Mouse (Mus musculus) midbrain, embryonic 14.5 days (tissue): ENCODE measurements at regions not wholly inside any gene's neighbourhood (a gene's known extent, or its start where the extent isn't known, plus 50 kb on each side); places are given as distances from the start of the nearest gene placed in this dataset.

Experiments
- ATAC-seq: fragments of 200-750 bp; cut with Nextera tagmentation; 2 replicates; pipeline ENCODE4 v1.8.0; 2017; ENCODE audit warnings: moderate number of reproducible peaks, moderate library complexity; ENCODE audit not compliant: low FRiP score, low TSS enrichment
- DNase-seq: peaks from one replicate; pipeline ENCODE4 v3.0.0-alpha.2; 2015
- H3K27ac ChIP-seq: fragments of 300-500 bp; sonication (generic); replicated peaks from 2 replicates; pipeline ENCODE4 v1.5.1; 2014; ENCODE audit warnings: mild to moderate bottlenecking, low read depth, low read length, moderate library complexity
- H3K27me3 ChIP-seq: fragments of 300-500 bp; sonication (generic); 2 replicates; pipeline ENCODE4 v1.6.1; 2014; ENCODE audit warnings: low read length, control low read depth, mixed read lengths; ENCODE audit not compliant: control insufficient read depth, insufficient read depth
- H3K36me3 ChIP-seq: fragments of 300-500 bp; sonication (generic); 2 replicates; pipeline ENCODE4 v1.6.1; 2014; ENCODE audit warnings: low read length, control low read depth; ENCODE audit not compliant: control insufficient read depth, insufficient read depth
- H3K4me1 ChIP-seq: fragments of 300-500 bp; sonication (generic); 2 replicates; pipeline ENCODE4 v1.6.1; 2014; ENCODE audit warnings: mild to moderate bottlenecking, antibody characterized with exemption, low read length, control low read depth; ENCODE audit not compliant: control insufficient read depth, insufficient read depth
- H3K4me2 ChIP-seq: fragments of 300-500 bp; sonication (generic); 2 replicates; pipeline ENCODE4 v1.6.1; 2014; ENCODE audit warnings: mild to moderate bottlenecking, low read length, moderate library complexity
- H3K4me3 ChIP-seq: fragments of 300-500 bp; sonication (generic); replicated peaks from 2 replicates; pipeline ENCODE4 v1.5.1; 2014; ENCODE audit warnings: low read depth, low read length
- H3K9ac ChIP-seq: fragments of 300-500 bp; sonication (generic); replicated peaks from 2 replicates; pipeline ENCODE4 v1.6.1; 2014; ENCODE audit warnings: mild to moderate bottlenecking, low read length, moderate library complexity
- H3K9me3 ChIP-seq: fragments of 300-500 bp; sonication (generic); 2 replicates; pipeline ENCODE4 v1.6.1; 2016; ENCODE audit warnings: low read length, control low read depth, mixed read lengths; ENCODE audit not compliant: control insufficient read depth
- WGBS: fragments of 180-500 bp; shearing (Covaris S2); extraction: QIAGEN DNeasy Blood & Tissue Kit; methylation state at CpG from one replicate; pipeline ENCODE4 v1.1.7; 2014; 5-methylcytosine and 5-hydroxymethylcytosine counted together

DNA sequence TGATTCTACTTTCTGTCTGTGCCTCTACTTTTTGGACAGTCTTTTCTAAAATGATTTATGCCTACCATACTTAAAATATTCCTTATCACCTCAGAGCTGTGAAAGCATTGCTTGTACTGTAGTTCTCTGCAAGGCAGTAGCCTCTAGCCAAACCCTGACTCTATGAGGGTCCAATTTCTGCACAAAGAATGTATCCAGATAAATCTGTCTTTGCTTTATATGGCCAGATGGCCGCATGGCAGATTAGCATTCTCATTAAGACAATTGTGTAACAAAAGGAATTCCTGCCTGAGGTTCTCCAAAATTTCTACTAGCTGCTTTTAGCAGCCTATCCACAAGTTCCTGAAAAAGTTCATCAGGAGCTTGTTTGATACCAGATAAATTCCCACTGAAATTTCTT lies 4757.4 kb downstream of the 9330182O14Rik start:
- no peak overlapping the region for H3K9ac ChIP-seq
- 49% methylated on average over 1 of the region's 1 CpGs for WGBS
- ATAC-seq (no peak), DNase-seq (peak; percentile 8)
- H3K9me3 ChIP-seq, result no peaks in the 10 kb centered on the region
- no peak overlapping the region for H3K4me3 ChIP-seq
- no peak overlapping the region for H3K4me2 ChIP-seq
- H3K27me3 ChIP-seq, result no peaks in the 10 kb centered on the region
- H3K36me3 ChIP-seq, result no peaks in the 10 kb centered on the region
- no peaks in the 10 kb centered on the region for H3K4me1 ChIP-seq
- H3K27ac ChIP-seq, result no peak overlapping the region

DNA sequence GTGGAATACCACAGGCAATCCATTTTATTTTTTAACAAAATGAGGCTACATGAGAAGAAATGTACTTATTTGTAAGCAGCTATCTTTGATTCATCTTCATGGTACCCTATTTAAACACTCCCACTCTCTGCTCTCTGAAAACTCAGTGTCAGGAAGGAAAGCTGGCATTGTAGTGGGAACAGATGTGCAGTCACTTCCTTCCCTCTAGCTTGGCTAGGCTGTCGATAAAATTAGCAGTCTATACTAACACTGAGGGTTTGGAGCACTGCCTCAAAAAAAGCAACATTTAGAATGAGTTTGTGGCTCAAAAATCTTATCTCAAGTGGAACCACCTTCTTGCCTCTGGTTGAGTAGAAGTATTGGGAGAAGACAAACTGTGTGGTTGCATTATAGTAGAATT lies 4762.1 kb downstream of the 9330182O14Rik start:
- Histone ChIP-seq H3K4me2 (no peak overlapping the region), H3K9ac (no peak overlapping the region), H3K27me3 (no peaks in the 10 kb centered on the region), H3K36me3 (no peaks in the 10 kb centered on the region), H3K27ac (no peak overlapping the region), H3K4me1 (no peaks in the 10 kb centered on the region), H3K9me3 (no peaks in the 10 kb centered on the region), H3K4me3 (no peak overlapping the region)
- ATAC-seq (no peak), DNase-seq (no peak)
- 94% methylated on average over 1 of the region's 1 CpGs for WGBS

DNA sequence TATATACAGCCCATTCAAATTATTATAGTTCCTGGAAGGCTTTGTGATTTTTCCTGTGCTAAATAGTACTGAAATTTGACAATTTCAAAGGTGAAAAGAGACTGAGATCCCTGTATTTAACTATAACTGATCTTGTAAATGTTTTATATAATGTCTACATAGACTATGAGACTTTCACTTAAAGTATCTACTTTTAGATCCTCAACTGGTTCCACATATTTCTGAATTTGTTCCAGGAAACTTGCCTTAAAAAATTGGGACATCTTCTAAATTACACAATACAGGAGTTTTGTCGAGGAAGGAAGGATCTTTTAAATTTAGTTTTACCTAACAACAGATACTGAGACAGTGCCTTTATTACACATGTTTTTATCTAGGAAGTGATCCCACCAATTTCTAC lies 4763.4 kb downstream of the 9330182O14Rik start:
- Histone ChIP-seq H3K9me3 (no peaks in the 10 kb centered on the region), H3K27me3 (no peaks in the 10 kb centered on the region), H3K4me1 (no peaks in the 10 kb centered on the region), H3K27ac (no peak overlapping the region), H3K9ac (no peak overlapping the region), H3K36me3 (no peaks in the 10 kb centered on the region), H3K4me2 (no peak overlapping the region), H3K4me3 (no peak overlapping the region)
- DNase-seq (no peak), ATAC-seq (no peak)
- 85% methylated on average over 1 of the region's 1 CpGs for WGBS

DNA sequence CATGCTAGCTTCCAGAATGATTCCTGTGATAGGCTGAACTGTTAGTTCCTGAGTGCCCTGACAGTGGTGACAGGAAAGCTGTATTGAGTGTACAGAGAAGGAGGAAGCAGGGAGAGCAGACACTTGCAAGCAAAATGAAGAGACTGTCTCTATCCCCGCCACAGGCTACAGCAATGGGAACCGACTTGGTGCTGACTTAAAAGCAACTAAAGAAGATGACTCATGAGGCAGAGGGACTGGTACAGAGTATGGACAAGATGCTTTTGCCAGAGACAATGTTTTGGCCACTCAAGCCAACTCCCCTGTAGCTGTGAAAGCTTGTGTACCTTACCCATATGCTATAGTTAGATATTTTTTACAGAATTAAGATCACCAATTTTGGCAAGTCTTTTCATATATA lies 4773.0 kb downstream of the 9330182O14Rik start:
- no peak for DNase-seq
- Histone ChIP-seq H3K4me3 (no peak overlapping the region), H3K9ac (no peak overlapping the region), H3K27ac (no peak overlapping the region), H3K9me3 (no peaks in the 10 kb centered on the region), H3K27me3 (no peaks in the 10 kb centered on the region), H3K4me2 (no peak overlapping the region), H3K4me1 (no peaks in the 10 kb centered on the region), H3K36me3 (no peaks in the 10 kb centered on the region)
- ATAC-seq, result no peak
- WGBS, result 77% methylated on average over 2 of the region's 2 CpGs

DNA sequence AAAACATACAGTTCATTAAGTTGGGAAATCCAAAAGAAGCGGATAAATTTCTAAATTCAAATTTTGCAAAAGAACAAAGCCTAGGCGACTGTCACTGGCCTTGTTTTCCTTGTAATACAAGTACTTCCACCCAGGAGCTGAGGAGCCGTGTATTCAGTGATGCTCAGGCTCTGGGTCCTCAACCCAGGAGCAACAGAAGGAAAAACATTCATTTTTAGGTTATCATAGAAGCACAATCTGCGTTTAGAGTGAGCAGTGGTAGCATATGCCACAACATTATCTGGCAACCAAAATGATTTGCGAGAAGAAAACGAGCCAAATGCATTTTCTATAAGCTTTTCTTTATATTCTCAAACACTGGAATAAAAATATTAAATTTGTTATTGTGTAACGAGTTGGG lies 4779.3 kb downstream of the 9330182O14Rik start:
- Histone ChIP-seq H3K4me2 (no peak overlapping the region), H3K9ac (no peak overlapping the region), H3K4me1 (no peaks in the 10 kb centered on the region), H3K4me3 (no peak overlapping the region), H3K27me3 (no peaks in the 10 kb centered on the region), H3K27ac (no peak overlapping the region), H3K9me3 (no peaks in the 10 kb centered on the region), H3K36me3 (no peaks in the 10 kb centered on the region)
- DNase-seq (no peak), ATAC-seq (no peak)
- 88% methylated on average over 7 of the region's 7 CpGs for WGBS

DNA sequence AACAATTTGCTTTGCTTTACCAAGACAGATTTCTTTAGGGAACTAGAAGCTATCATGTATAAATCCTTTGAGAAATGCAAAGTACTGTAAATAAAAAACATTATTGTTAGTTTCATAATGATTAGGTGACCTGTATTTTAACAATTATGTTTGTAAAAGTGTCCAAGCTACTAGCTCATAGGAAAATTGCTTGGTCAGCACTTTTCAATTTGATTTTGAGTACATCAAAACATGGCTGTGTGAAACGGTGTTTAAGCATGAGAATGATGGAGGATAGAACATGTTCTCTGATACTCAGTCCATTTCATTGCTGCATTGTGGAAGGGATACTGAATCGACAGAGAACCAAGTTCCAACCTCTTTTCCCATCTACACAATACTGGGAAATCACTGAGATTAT lies 4780.8 kb downstream of the 9330182O14Rik start:
- ATAC-seq (no peak), DNase-seq (no peak)
- Histone ChIP-seq H3K4me3 (no peak overlapping the region), H3K4me1 (no peaks in the 10 kb centered on the region), H3K9ac (no peak overlapping the region), H3K36me3 (no peaks in the 10 kb centered on the region), H3K27ac (no peak overlapping the region), H3K4me2 (no peak overlapping the region), H3K9me3 (no peaks in the 10 kb centered on the region), H3K27me3 (no peaks in the 10 kb centered on the region)
- WGBS, result 88% methylated on average over 2 of the region's 2 CpGs

DNA sequence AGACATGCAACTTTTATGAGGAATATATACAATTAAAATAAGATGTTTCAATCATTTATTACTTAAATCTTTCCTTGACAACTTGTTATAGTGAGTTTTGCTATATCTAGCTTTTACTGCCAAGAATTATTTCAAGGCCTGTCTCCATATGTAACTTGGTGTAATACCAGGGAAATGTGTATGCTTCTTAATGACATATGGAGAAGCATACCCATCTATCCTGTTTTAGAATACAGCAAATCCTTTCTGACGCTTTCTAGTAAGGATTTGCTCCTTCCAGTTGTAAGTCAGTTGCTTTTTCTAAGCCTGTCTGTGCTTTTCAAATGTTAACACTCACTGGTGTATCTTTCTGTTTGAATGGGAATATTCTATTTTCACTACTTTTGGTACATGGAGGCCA lies 4782.3 kb downstream of the 9330182O14Rik start:
- Histone ChIP-seq H3K9me3 (no peaks in the 10 kb centered on the region), H3K4me1 (no peaks in the 10 kb centered on the region), H3K27ac (no peak overlapping the region), H3K4me3 (no peak overlapping the region), H3K9ac (no peak overlapping the region), H3K27me3 (no peaks in the 10 kb centered on the region), H3K4me2 (no peak overlapping the region), H3K36me3 (no peaks in the 10 kb centered on the region)
- 89% methylated on average over 1 of the region's 1 CpGs for WGBS
- ATAC-seq (no peak), DNase-seq (no peak)

DNA sequence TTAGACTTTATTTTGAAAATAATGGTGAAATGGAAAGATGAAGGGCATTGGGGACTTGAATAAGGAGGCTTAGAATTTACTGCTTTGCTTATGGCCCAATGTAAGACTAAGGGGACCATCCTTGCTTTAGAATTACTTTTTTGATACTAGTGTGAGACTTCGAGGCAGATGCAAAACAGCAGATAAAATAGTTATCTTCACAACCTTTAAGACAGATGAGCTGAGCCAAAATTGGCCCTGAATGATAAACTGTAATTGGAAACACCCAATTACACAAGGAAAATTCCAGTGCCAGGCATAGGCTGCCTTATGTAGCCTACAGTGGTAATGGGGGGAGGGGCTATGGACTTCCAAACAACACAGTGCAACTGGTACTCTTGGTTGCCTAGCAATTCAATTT lies 4790.5 kb downstream of the 9330182O14Rik start:
- Histone ChIP-seq H3K4me3 (no peak overlapping the region), H3K27me3 (no peaks in the 10 kb centered on the region), H3K9me3 (no peaks in the 10 kb centered on the region), H3K4me2 (no peak overlapping the region), H3K27ac (no peak overlapping the region), H3K4me1 (no peaks in the 10 kb centered on the region), H3K9ac (no peak overlapping the region), H3K36me3 (no peaks in the 10 kb centered on the region)
- 98% methylated on average over 1 of the region's 1 CpGs for WGBS
- DNase-seq (no peak), ATAC-seq (no peak)

DNA sequence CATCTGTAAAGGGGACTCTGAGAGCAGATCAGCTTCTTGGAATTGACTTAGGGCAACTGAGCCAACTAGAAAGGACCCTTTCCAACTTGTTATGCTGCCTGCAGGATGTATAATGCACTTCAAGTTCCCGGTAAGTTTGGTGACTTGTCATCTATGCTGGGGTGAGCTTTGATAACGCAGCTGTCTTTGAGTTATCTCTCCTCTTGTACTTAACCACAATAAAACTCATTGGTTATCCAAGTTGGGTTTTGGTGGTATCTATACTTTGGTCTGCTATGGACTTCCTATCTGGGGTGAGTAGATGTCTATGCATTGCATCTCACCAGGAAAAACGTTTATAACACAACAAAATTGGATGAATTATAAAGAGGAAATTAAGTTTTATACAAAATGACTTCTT lies 4792.9 kb downstream of the 9330182O14Rik start:
- DNase-seq (no peak), ATAC-seq (no peak)
- H3K9me3 ChIP-seq, result no peaks in the 10 kb centered on the region
- H3K4me3 ChIP-seq, result no peak overlapping the region
- H3K9ac ChIP-seq, result no peak overlapping the region
- no peak overlapping the region for H3K27ac ChIP-seq
- no peaks in the 10 kb centered on the region for H3K27me3 ChIP-seq
- H3K4me2 ChIP-seq, result no peak overlapping the region
- WGBS, result 86% methylated on average over 3 of the region's 3 CpGs
- no peaks in the 10 kb centered on the region for H3K4me1 ChIP-seq
- no peaks in the 10 kb centered on the region for H3K36me3 ChIP-seq
